Mouse (Mus musculus): ENCODE measurements around the gene Atp2b1. TPM values are rescaled to one million over a fixed set of nuclear protein-coding genes. Genes with fewer than 3 reads are reported as not detected.

The Atp2b1 gene
- total RNA-seq, 2 experiments from 2014 or later: 710 to 765 TPM

DNA sequence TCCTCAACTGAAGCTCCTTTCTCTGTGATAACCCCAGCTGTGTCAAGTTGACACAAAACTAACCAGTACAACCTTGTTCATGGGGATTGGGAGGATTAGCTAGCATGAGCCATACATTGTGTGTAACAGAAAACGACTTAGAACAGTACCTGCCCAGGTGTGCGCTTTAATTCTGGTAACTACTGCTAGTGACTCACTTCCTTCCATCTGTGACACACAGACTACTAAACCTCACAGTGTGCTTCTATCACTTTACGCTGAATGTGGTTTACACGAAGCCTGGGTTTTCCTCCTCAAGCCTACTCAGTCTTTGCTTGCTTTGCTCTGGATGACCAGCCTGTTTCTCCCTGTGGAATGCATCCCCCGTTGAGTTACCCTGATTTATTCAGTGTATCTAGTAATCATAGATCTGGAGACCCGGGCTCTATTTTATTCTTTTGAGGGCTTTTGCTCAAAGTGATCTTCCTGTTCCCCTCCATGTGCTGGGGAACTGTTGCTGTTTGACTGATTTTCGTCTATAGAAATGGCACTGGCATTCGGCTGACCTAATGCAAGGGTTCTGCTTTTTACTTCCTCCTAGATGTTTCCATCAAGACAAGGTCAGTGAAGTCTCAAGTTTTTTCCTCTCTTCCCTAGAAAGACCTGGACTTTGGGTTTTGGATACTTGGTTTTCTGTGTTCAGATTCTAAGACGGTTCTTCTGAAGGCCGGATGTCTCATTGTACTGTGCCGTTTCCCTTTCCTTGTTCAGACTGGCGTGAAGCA is 40.2 kb downstream of the Atp2b1 start:
- intact Hi-C loops (cut with DNase I): no loop called here
- DNase-seq (ENCODE audit: low spot score in 2 of 2): no peak

- intact Hi-C loops (cut with DNase I): no loop called here
- DNase-seq (ENCODE audit: low spot score in 2 of 2): no peak
Observed at GRCm38 (mm10) chr10:98956124-98956523, 41.9 kb downstream of the Atp2b1 start.

DNA sequence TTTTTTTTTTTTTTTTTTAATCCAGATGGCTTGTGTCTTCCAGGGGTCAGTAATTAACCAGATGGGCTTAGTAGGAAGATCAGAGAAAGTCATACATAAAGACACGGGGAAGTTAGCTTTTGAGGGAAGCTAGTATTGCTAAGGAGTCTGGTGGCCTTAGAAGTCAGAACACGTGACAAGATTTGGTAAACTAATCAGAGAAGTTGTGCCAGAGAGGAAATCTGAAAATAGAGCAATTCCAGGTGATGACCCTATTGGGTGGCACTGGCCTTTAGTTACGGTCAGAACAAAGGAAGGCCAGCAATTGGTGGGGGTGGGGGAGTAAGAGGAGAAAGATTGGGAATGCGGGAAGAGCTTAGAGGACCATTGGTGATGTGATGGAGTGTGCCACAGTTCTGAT is 44.5 kb downstream of the Atp2b1 start:
- intact Hi-C loops (cut with DNase I): no loop called here
- no peak for DNase-seq (ENCODE audit: low spot score in 2 of 2)

- intact Hi-C loops (cut with DNase I): no loop called here
- DNase-seq (ENCODE audit: low spot score in 2 of 2): peak; percentile 74 to 95
Observed at GRCm38 (mm10) chr10:98959385-98959784, 45.2 kb downstream of the Atp2b1 start.

GRCm38 (mm10) chr10:98960911-98961310 is 46.7 kb downstream of the Atp2b1 start:
- intact Hi-C loops (cut with DNase I): no loop called here
- DNase-seq (ENCODE audit: low spot score in 2 of 2): no peak

GRCm38 (mm10) chr10:98962092-98962491 is 47.9 kb downstream of the Atp2b1 start:
- peak; percentile 59 to 87 for DNase-seq (ENCODE audit: low spot score in 2 of 2)
- intact Hi-C loops (cut with DNase I): no loop called here

DNA sequence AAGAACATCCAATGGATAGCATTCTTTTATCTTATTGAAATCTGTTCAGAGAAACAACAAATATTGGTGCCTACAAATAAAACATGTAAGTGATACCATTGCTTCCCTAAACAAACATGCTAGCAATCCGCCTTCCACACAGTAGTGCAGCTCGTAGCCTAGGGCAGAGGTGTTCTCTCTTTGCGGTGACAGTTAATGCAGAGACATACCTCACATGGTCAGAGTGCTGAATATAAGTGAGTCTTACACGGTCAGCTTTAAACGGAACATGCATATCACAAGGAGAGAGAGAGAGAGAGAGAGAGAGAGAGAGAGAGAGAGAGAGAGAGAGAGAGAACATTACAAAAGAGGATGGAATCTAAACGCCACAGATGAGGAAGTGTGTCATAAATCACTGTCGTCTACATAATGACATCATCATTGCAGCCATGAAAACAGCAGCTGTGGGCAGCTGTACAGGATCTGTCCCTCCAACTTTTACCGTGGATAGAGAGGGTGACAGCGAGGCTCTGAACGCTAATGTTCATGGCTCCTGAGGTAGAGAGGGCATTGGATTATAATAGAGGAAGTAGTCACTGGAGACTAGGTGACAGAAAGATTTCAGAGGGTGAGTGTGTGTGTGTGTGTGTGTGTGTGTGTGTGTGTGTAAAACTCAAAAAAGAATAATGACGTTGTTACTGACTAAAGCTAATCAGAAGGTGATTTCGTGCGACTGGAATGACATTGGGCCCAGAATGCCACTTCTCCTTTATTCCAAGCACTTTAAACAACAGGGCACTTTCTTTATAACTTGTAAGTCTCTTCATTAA is 52.4 kb downstream of the Atp2b1 start:
- intact Hi-C loops (cut with DNase I): no loop called here
- no peak for DNase-seq (ENCODE audit: low spot score in 2 of 2)

- no peak for DNase-seq (ENCODE audit: low spot score in 2 of 2)
- intact Hi-C loops (cut with DNase I): no loop called here
Observed at GRCm38 (mm10) chr10:98967240-98967891, 53.2 kb downstream of the Atp2b1 start.

- intact Hi-C loops (cut with DNase I): no loop called here
- no peak for DNase-seq (ENCODE audit: low spot score in 2 of 2)
Observed at GRCm38 (mm10) chr10:98970917-98971316, 56.7 kb downstream of the Atp2b1 start.

GRCm38 (mm10) chr10:98972359-98972758 is 58.2 kb downstream of the Atp2b1 start:
- intact Hi-C loops (cut with DNase I): no loop called here

DNA sequence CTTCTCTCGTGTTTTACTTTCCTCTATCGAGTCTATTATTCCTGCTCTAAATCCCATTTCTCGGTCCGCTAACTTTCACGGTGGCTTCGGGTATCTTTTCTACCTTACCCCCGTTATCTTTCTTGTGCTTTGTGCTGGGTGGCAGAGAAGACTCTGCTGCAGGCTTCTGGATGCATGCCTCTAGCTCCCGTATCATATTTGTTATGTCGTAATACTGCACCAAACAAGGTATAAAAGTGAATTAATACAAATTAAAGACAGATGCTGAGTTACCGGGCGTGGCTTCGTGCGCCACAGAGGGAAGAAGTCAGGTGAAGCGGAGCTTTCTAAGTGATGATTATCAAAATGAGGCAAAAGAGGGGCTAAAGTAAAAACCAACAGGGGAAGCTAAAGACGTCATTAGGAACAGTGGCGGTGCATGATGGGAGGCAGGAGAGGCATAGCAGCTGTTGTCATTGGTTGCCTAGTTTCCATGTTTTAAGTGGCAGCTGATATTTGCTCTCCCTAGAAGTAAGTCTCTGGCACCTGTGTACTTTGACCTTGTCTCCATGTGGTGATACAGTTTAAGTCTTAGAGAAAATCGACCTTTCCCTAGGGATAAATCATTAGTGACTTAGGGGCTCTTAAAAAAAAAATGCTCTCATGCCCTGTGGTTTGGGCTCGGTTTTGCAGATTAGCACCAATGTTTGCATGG is 58.9 kb downstream of the Atp2b1 start:
- intact Hi-C loops (cut with DNase I): no loop called here
- no peak for DNase-seq (ENCODE audit: low spot score in 2 of 2)

More at GRCm38 (mm10) chr10:98972359-98972758, 58.2 kb downstream of the Atp2b1 start:
- DNase-seq (ENCODE audit: low spot score in 2 of 2): no peak

DNA sequence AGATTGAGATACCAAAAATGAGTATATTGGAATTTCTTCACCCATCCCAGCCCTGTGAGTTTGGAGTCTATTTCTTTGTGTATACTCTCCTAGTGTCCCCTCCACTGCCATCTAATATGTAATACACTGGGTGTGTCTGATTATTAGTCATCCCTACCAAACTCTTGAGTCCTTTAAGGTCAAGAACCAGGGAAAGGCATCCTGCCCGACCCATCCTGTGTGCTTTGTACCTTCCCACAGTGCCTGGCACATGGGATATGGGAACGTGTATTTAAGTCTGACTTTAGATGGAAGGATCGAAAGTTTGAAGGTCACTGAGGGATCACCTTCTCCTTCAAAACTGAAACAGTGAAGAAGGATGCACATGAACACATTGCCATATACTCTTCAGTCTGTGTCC is 60.4 kb downstream of the Atp2b1 start:
- intact Hi-C loops (cut with DNase I): no loop called here
- no peak for DNase-seq (ENCODE audit: low spot score in 2 of 2)

DNA sequence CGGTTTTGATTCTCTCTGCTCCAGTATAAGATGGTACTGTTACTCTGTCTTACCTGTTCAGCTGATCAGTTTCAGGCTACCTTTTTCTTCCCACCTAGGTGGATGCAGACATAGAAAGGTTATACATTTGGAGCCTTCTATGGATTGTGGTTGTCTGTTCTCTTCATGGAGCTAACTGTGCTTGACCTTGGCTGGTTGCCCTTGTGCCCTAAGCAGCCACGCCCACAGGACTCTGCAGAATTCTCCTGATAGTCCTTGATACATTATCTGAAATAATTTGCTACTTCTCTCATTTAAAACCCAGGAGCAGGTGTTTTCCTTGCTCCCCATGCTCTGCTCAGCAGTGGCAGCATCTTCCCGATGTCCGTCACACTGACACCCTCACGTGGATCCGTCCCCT is 61.4 kb downstream of the Atp2b1 start:
- DNase-seq (ENCODE audit: low spot score in 2 of 2): no peak
- intact Hi-C loops (cut with DNase I): no loop called here

DNA sequence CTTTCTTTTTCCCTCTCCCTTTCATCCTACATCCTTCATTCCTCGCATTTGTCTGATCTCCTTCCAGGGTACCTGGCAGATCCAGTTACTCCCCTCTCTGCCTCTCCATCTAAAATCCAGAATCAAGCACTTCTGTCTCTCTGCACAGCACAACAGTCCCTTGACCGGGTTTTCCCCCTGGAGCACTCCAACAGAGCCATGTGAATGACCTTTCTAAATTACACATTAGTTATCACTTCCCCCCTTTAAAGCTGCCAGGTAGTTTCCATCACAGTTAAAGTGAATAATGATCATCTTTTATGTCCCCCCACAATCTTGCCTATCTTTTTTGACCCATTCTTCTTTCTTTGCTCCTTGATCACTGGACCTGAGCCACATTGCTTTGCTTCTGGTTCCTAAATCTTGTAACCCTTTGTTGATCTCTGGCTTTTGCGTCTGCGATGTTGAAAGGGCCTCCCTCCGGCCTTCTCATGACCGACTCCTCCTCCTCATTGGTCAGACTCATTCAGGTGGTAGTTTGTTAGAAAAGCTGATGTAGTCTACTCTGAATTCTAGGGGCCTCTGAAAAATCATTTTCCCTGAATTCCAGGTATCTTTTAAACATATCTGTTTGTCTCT is 62.8 kb downstream of the Atp2b1 start:
- intact Hi-C loops (cut with DNase I): no loop called here
- DNase-seq (ENCODE audit: low spot score in 2 of 2): no peak

DNA sequence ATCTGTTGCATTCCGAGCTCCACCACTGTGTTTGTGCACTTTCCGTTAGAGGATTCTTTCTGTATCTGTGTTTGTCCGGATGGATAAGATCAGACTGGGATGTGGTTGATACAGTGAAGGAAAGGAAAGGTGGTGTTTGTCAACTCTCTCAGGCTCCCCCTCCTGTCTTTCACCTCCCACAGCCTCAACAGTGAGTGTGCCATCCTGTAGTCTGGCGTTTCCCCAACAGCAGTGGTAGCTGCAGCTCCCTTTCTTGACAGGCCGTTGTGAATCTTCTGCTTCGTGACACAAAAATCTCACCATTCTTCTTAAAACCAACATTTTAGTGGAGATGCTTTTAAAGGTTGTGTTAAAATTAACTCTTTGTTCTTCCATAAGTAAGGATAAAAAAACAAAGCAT is 64.6 kb downstream of the Atp2b1 start:
- peak; percentile 40 to 81 for DNase-seq (ENCODE audit: low spot score in 2 of 2)
- intact Hi-C loops (cut with DNase I): no loop called here

- intact Hi-C loops (cut with DNase I): no loop called here
- DNase-seq (ENCODE audit: low spot score in 2 of 2): no peak
Observed at GRCm38 (mm10) chr10:98979296-98979695, 65.1 kb downstream of the Atp2b1 start.

- peak in 1 of 2 experiments; percentile 43 for DNase-seq (ENCODE audit: low spot score in 2 of 2)
- intact Hi-C loops (cut with DNase I): no loop called here
Observed at GRCm38 (mm10) chr10:98979951-98980350, 65.7 kb downstream of the Atp2b1 start.

- intact Hi-C loops (cut with DNase I): no loop called here
- no peak for DNase-seq (ENCODE audit: low spot score in 2 of 2)
Observed at GRCm38 (mm10) chr10:98991964-98992363, 77.8 kb downstream of the Atp2b1 start.

DNA sequence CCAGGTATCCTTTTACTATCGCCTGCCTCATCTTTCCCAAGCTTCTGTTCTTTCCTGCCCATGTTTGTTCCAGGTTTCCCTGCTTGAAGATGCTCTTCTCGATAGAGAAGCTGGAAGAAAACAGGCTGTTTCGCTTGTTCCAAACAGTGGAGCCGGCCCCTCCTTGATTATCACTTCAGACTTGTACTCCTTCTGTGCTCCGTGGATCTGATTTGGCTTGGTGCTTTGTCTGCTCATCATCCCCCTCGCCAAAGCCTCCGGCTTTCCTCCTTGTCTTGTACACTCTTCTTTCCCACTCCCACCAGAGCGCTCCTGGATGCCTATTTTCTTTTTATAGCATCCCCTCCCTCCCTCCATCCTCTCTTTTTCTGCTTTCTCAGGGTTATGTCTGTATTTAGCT is 79.0 kb downstream of the Atp2b1 start:
- peak in 1 of 2 experiments; percentile 63 for DNase-seq (ENCODE audit: low spot score in 2 of 2)
- intact Hi-C loops (cut with DNase I): no loop called here
